Mouse (Mus musculus): ENCODE measurements around the gene Mrps9. TPM values are rescaled to one million over a fixed set of nuclear protein-coding genes. Genes with fewer than 3 reads are reported as not detected.
"Not testable (repeated sequence)": the region's sequence is repeated elsewhere in the genome, so short reads cannot be mapped to it uniquely, and the experiment has no call there.

Mrps9 gene
- polyA plus RNA-seq, 1 experiment from 2014 or later: 42.6 TPM

DNA sequence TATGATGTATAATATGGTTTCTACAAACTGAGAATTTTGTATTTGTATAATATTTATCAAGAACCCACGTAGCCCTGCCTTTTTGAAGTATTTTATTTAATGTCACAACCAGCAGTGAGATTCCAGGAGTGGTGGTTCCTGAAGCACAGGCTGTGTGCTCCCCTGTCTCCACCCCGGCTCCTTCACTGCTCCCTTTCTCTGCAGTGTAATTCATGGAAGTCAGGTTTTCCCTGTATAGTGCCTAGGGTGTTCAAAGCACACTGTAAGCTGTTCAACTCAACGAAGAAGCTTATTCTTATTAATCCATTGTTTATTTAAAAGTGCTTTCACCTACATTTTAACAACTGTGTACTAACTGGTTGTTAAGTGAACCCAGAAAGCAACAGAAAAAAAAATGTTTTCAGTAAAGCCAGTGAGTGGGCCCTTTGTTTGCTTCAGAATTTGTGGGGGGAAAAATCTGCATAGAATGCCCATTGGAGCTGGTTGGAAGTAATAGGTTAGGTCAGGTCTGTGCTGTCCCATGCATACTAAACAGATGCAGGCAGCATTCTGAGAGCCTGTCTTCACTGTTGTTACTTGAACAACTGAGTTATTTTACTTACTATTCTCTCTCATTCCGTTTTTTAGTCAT is 25.5 kb downstream of the Mrps9 start:
- Histone ChIP-seq H3K4me1 (peaks cover 12% of the 10 kb centered on the region), H3K4me2 (no peak overlapping the region), H3K36me3 (ENCODE audit: poor library complexity, severe bottlenecking) (no peaks in the 10 kb centered on the region), H3K27ac (peak overlapping the region; percentile 59), H3K4me3 (no peak overlapping the region), H3K9me3 (replicated peaks) (no peaks in the 10 kb centered on the region), H3K9ac (no peak overlapping the region), H3K27me3 (no peaks in the 10 kb centered on the region)
- ATAC-seq: peak; percentile 79; the same call in 1 of the 2 replicates
- WGBS: 58% methylated on average over 4 of the region's 4 CpGs

DNA sequence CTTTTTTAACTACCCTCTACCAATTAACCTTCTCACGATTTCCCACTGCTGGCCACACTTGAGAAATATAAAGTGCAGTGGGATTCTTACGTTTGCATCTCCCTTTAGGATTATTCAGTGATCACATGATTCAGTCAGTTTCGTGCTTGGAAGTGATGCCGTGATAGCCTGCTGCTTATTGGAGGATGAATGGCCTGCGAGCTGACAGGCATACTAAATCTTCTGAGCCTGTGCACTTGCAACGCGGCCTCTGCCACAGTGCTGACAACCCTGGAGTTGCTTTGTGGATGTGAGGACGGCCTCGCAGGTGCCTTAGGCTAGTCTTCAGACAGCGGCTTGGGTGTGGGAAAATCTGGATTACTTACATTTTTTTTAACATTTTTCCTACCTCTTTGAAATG is 26.2 kb downstream of the Mrps9 start:
- H3K9me3 ChIP-seq (replicated peaks): no peaks in the 10 kb centered on the region
- no peaks in the 10 kb centered on the region for H3K27me3 ChIP-seq
- H3K36me3 ChIP-seq (ENCODE audit: poor library complexity, severe bottlenecking): no peaks in the 10 kb centered on the region
- H3K4me1 ChIP-seq: peaks cover 12% of the 10 kb centered on the region
- 52% methylated on average over 10 of the region's 10 CpGs for WGBS
- peak overlapping the region; percentile 59 for H3K27ac ChIP-seq
- peak overlapping the region; percentile 43 for H3K4me2 ChIP-seq
- H3K9ac ChIP-seq: peak overlapping the region; percentile 37; the same call in 1 of the 2 replicates
- peak; percentile 82 for ATAC-seq
- H3K4me3 ChIP-seq: no peak overlapping the region

DNA sequence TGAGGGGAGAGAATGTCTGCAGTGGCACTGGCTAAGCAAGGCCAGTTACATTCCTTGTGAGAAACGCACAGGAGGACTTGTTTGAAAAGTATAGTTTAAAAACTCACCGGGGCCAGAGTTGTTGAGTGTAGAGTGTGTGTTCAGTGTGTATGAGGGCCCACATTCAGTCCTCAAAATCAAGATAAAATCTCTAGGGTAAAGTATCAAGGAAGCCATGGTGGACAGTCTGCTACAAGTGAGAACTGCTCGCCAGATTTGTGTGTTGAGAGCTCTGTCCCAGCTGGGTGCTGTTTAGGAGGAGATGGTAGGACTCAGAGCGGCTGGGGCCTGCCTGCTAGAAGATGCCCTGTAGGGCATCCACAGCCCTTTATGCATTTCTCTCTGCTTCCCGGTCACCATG is 27.8 kb downstream of the Mrps9 start:
- ATAC-seq: no peak
- Histone ChIP-seq H3K4me3 (no peak overlapping the region), H3K9ac (no peak overlapping the region), H3K4me2 (no peak overlapping the region), H3K27me3 (no peaks in the 10 kb centered on the region), H3K4me1 (peaks cover 12% of the 10 kb centered on the region), H3K36me3 (ENCODE audit: poor library complexity, severe bottlenecking) (no peaks in the 10 kb centered on the region), H3K9me3 (replicated peaks) (no peaks in the 10 kb centered on the region), H3K27ac (no peak overlapping the region)
- 91% methylated on average over 5 of the region's 5 CpGs for WGBS

DNA sequence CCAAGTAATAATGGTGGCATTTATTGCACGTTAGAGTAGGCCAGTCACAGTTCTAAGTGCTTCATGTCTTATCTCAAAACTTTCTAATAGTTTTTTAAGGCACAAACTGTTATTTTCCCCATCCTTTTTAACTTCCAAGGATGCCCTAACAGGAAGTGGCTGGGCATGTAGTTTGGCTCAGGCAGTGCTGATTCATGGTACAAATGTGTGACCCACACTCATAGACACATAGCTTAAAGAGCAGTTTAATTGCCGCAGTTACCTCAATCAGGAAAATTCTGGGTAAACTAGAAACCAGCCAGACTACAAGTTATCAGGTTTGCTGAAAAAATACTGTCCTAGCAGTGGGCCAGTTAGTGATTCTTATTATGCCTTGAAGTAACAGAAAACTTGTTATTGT is 31.2 kb downstream of the Mrps9 start:
- no peaks in the 10 kb centered on the region for H3K27me3 ChIP-seq
- no peaks in the 10 kb centered on the region for H3K9me3 ChIP-seq (replicated peaks)

DNA sequence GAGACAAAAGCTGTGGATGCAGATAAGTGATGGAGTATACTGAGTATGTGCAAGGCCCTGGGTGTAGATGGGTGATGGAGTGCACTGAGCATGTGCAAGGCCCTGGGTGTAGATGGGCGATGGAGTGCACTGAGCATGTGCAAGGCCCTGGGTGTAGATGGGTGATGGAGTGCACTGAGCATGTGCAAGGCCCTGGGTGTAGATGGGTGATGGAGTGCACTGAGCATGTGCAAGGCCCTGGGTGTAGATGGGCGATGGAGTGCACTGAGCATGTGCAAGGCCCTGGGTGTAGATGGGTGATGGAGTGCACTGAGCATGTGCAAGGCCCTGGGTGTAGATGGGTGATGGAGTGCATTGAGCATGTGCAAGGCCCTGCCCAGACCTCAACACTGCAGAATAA is 32.4 kb downstream of the Mrps9 start:
- ATAC-seq; H3K27me3 ChIP-seq; H3K4me1 ChIP-seq; H3K9me3 ChIP-seq (replicated peaks); H3K9ac ChIP-seq; H3K36me3 ChIP-seq (ENCODE audit: poor library complexity, severe bottlenecking); H3K27ac ChIP-seq; H3K4me2 ChIP-seq; H3K4me3 ChIP-seq: not testable (repeated sequence)
- 100% methylated on average over 1 of the region's 2 CpGs for WGBS

More for the DNA sequence above, 31.2 kb downstream of the Mrps9 start:
- Histone ChIP-seq H3K36me3 (ENCODE audit: poor library complexity, severe bottlenecking) (no peaks in the 10 kb centered on the region), H3K4me3 (no peak overlapping the region), H3K9ac (no peak overlapping the region), H3K4me1 (peaks cover 3% of the 10 kb centered on the region), H3K4me2 (no peak overlapping the region), H3K27ac (no peak overlapping the region)
- no peak for ATAC-seq
- WGBS: 94% methylated on average over 2 of the region's 2 CpGs

DNA sequence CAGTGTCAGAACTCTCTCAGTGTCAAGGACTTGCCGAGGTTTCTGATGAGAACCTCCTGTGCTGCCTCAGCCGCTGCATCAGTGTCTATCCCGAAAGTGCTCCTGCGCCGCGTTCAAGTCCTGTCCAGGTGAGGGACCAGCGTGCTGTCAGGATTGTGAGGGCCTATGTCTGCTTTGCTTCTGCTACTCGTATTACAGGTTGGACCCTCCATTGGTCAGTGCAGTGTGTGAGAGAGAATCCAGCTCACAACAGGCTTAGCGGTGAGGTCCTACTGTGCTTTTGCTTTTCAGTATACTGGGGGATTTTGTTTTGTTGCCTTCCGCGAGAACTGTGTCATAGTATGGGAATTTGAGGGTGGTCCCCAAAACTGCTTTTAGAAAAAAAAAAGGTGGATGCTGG is 36.8 kb downstream of the Mrps9 start:
- ATAC-seq: no peak

DNA sequence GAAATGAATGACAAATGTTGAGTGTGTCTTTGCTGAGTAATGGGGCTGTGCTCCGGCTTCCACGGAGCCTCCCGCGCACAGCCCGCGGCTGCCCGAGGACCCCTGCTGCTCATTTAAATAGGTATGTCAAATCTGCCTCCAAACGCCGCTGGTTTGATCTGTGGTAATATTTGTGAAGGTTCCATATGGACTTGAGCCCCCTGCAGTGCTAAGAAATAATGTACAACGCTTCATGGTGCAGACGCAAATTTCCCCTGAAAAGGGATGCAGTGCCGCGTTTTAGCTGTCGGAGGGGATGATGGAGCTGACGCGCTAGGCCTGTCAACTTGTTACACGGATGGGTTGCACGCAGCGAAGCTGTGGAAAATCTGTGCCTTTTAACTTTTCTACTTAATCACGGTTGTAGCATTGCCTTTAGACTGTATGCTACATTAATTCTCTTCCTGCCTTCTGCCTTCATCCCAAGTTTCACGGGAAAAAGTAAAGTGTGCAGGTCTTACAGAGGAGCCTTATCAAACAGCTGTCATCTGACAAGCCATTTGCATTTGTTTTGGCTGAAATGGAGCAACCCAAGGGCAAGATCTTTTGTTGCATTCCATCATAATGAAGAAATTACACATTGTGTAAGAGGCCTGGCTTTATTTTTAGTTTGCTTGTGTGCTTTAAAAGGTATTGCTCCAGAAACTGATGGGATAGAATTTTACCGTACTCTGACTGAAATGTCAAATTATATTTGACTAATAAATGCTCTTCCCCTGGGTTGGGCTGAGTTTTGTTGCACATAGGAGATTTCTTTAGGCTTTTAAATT is 37.7 kb downstream of the Mrps9 start:
- peak overlapping the region; percentile 41 for H3K4me2 ChIP-seq
- peak overlapping the region; percentile 81 for H3K27ac ChIP-seq
- WGBS: 18% methylated on average over 22 of the region's 22 CpGs
- no peaks in the 10 kb centered on the region for H3K9me3 ChIP-seq (replicated peaks)
- ATAC-seq: peak; percentile 65
- H3K4me3 ChIP-seq: no peak overlapping the region
- H3K4me1 ChIP-seq: peaks cover 19% of the 10 kb centered on the region
- peaks cover 4% of the 10 kb centered on the region; the same call in 1 of the 2 replicates for H3K36me3 ChIP-seq (ENCODE audit: poor library complexity, severe bottlenecking)
- no peak overlapping the region for H3K9ac ChIP-seq
- H3K27me3 ChIP-seq: no peaks in the 10 kb centered on the region

More for the DNA sequence above, 36.8 kb downstream of the Mrps9 start:
- peaks cover 19% of the 10 kb centered on the region for H3K4me1 ChIP-seq
- H3K9me3 ChIP-seq (replicated peaks): no peaks in the 10 kb centered on the region
- H3K4me2 ChIP-seq: no peak overlapping the region
- no peak overlapping the region for H3K9ac ChIP-seq
- H3K27me3 ChIP-seq: no peaks in the 10 kb centered on the region
- H3K36me3 ChIP-seq (ENCODE audit: poor library complexity, severe bottlenecking): peaks cover 4% of the 10 kb centered on the region; the same call in 1 of the 2 replicates
- no peak overlapping the region for H3K27ac ChIP-seq
- 78% methylated on average over 11 of the region's 11 CpGs for WGBS
- no peak overlapping the region for H3K4me3 ChIP-seq

DNA sequence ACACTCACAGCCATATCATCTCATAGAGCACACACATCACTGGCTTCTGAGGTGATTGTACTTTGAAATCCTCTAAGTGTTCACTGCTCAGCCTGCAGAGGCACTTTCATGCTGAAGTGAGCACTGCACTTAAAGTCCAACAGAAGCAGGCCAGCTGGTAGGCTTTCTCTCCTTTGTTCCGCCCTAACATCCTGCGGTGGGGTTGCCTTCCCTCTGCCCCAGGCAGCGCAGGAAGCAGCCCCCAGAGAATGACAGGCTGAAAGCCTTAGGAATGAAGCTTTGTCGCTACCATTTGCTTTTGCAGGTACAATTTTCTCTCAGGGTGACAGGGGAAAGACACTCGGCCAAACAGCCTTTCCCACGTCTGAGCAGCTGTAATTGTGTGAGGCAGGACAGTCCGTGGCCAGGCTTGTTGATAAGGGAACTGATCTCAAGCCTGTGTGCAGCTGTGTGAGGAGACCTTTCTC is 38.4 kb downstream of the Mrps9 start:
- WGBS: 9% methylated on average over 7 of the region's 7 CpGs
- Histone ChIP-seq H3K4me3 (no peak overlapping the region), H3K27me3 (no peaks in the 10 kb centered on the region), H3K9ac (peak overlapping the region; percentile 47), H3K36me3 (ENCODE audit: poor library complexity, severe bottlenecking) (peaks cover 4% of the 10 kb centered on the region; the same call in 1 of the 2 replicates), H3K4me1 (peaks cover 19% of the 10 kb centered on the region), H3K4me2 (peak overlapping the region; percentile 23; the same call in 1 of the 2 replicates), H3K27ac (peak overlapping the region; percentile 81), H3K9me3 (replicated peaks) (no peaks in the 10 kb centered on the region)
- ATAC-seq: peak; percentile 76

DNA sequence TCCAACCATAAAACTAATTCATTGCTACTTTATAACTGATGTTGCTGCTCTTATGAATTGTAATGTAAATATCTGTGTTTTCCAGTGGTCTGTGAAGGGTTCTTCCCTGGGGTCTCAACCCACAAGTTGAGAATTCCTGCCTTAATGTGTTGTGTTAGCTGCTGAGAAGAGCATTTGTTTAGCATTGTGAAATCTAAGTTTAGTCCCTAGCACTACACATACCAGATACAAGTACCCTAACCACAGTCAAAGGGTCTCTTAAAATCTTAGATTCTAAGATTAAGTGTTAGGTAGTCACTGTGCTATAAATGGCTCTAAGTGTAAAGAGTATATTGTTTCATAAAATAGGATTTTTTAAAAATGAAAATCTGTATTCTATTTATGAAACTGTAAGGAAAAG is 43.7 kb downstream of the Mrps9 start:
- Histone ChIP-seq H3K27me3 (no peaks in the 10 kb centered on the region), H3K4me2 (no peak overlapping the region), H3K36me3 (ENCODE audit: poor library complexity, severe bottlenecking) (peaks cover 16% of the 10 kb centered on the region), H3K9ac (no peak overlapping the region), H3K4me1 (peaks cover 2% of the 10 kb centered on the region), H3K4me3 (no peak overlapping the region), H3K9me3 (replicated peaks) (no peaks in the 10 kb centered on the region), H3K27ac (no peak overlapping the region)
- no peak for ATAC-seq

DNA sequence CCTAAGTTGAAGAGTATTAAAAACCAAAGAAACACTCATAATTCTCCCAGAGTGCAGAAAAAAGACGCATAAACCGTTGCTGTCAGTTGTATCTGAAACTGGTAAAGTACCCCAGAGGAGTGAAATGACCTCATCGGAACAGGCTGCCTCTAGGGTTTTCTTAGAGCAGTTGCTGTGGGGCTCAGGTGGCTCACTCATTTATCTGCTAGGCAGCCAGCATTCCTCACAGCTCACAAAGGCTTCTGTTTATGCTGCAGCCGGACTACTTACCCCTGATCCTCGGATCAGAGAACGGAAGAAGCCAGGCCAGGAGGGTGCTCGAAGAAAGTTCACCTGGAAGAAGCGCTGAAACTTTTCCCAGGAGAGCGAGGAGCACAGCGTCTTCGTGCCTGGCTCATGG is 54.1 kb downstream of the Mrps9 start:
- Histone ChIP-seq H3K9ac (no peak overlapping the region), H3K4me2 (no peak overlapping the region), H3K9me3 (replicated peaks) (no peaks in the 10 kb centered on the region), H3K4me3 (no peak overlapping the region), H3K27me3 (no peaks in the 10 kb centered on the region), H3K4me1 (no peaks in the 10 kb centered on the region), H3K36me3 (ENCODE audit: poor library complexity, severe bottlenecking) (peaks cover 38% of the 10 kb centered on the region), H3K27ac (no peak overlapping the region)
- no peak for ATAC-seq
- WGBS: 85% methylated on average over 11 of the region's 11 CpGs

DNA sequence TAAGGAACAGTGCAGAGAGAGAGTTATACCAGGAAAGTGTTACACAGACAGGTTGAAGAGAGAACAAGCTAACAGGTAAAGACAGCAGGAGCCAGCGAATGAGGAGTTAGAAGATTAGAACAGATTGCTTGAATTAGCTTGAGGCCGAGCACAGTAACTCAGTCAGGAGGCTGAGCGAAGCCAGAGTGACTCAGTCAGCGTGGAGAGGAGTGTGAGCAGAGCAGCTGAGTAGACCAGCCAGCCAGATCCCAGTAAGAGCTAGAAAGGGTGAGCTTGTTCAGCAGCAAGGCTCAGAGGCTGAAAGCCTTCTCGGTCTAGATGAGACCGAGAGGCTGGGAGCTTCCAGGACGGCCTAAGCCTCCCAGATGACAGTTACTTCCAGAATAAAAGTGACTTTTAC is 55.7 kb downstream of the Mrps9 start:
- H3K27ac ChIP-seq: no peak overlapping the region
- H3K27me3 ChIP-seq: no peaks in the 10 kb centered on the region
- no peak overlapping the region for H3K9ac ChIP-seq
- H3K4me2 ChIP-seq: no peak overlapping the region
- H3K4me3 ChIP-seq: no peak overlapping the region
- no peak for ATAC-seq
- peaks cover 4% of the 10 kb centered on the region; the same call in 1 of the 2 replicates for H3K4me1 ChIP-seq
- peaks cover 23% of the 10 kb centered on the region for H3K36me3 ChIP-seq (ENCODE audit: poor library complexity, severe bottlenecking)
- no peaks in the 10 kb centered on the region for H3K9me3 ChIP-seq (replicated peaks)
- WGBS: 77% methylated on average over 7 of the region's 7 CpGs

DNA sequence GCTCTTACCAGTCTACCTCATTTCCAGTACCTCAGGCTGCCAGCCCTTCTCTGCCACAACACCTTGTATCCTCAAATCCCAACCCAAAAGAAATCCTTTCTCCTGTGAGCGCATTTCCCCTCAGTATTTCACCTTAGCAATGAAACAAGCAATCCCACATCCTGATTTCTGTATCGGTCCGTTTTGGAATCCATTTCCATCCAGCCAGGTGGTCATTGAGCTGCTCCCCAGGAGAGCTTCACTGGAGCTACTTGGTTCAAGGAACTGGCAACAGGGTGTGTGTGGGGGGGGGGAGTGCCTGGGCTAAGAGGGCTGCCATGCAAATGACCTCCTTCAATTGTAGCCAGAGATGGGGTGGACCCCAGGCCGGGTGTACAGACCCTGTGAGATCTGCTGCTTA is 56.1 kb downstream of the Mrps9 start:
- ATAC-seq: no peak
- H3K36me3 ChIP-seq (ENCODE audit: poor library complexity, severe bottlenecking): peaks cover 23% of the 10 kb centered on the region
- H3K9me3 ChIP-seq (replicated peaks): no peaks in the 10 kb centered on the region
- H3K27ac ChIP-seq: no peak overlapping the region
- H3K4me2 ChIP-seq: no peak overlapping the region
- peaks cover 4% of the 10 kb centered on the region; the same call in 1 of the 2 replicates for H3K4me1 ChIP-seq
- H3K27me3 ChIP-seq: no peaks in the 10 kb centered on the region
- no peak overlapping the region for H3K9ac ChIP-seq
- 48% methylated on average over 4 of the region's 4 CpGs for WGBS
- no peak overlapping the region for H3K4me3 ChIP-seq
